Mouse (Mus musculus) c-Kit-positive CD71-positive TER-119-positive erythroid progenitor cells, embryonic 14.5 days (primary cell): Measurements from ENCODE around the gene Map1lc3b.

Source experiments
- DNase-seq: peaks from one replicate; pipeline ENCODE4 v3.0.0-alpha.2; 2013; ENCODE audit warnings: low spot score

Gene Map1lc3b

DNA sequence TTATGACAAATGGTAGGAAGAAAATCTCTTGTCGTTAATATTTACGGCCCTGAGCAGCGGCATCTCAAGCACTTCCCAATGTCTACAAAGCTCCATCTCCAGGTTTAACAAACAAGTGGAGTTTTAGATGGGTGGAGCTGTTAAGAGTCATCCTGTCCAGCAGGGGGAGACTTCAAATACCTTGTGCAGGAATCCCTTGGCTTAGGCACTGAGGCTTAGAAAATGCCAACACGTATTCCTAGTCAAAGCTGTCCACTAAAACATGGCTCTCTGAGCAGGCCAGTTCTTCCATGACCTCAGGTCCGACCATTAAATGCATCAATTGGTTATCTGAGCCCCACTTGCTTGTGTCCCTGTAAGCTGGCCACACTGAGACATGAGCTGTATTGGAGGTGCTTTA lies 17.5 kb downstream of the Map1lc3b start:
- no peak for DNase-seq

DNA sequence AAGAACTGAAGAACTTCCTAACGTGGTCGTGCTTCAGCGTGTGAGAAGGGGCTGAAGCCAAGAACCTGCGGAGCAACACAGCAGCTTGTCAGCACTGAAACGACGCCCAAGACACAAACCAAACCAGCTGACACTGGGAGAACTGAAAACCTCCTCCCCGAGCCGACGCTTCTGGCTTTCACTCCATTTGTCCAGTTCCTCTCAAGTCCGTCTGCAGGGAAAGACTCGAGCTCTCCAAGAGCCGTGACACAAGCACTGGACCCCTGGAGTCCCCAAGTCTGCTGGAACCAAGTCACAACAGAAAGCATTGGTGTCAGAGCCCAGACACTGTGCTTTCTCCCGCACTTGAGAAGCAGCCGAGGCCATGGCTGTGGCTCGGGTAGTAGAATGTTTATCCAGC lies 19.1 kb downstream of the Map1lc3b start:
- DNase-seq: no peak

GRCm38 (mm10) chr8:121609916-121610315 lies 19.8 kb downstream of the Map1lc3b start:
- no peak for DNase-seq

DNA sequence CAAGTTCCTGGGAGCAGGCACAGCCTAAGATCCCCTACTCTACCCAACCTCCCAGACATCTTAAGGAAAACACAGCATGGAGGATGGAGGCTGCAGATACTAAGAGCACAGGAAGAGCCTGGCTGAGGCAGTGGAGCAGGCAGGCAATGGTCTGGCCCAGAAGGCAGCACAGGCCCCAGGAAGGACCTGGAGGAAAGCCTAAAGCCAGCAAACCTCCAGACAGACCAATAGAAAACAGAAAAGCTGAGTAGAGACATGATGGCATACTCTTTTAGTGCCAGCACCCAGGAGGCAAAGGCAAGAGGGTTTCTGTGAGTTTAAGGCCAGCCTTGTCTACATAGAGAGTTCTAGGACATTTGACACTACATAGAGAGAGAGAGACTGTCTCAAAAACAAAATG lies 23.3 kb downstream of the Map1lc3b start:
- no peak for DNase-seq

DNA sequence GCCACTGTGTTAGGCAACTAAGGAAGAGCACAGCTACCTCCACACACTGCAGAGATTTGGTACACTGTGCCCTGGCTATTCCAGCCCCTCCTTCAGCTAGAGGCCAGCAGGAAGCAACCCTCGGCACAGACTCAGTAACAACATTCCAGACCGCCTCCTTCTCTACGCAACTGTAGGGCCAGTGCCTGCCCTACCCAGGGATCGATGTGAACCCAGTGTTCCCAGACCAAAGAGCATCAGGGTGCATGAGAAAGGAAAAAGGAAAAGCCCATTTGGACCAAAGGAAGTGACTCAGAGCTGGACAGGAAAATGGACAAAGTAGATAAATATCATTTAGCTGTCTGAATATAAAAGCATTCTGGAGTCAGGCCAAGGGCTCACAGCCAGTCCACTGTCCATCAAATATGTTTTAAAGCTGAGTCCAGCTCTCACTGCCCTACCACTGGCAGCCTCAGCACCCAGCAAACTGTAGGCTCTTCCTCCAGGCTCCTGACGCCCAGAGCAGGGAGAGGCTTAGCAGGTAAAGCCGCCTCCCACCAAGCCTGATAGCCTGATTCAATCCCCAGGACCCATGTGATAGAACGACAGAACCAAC lies 29.3 kb downstream of the Map1lc3b start:
- no peak for DNase-seq

DNA sequence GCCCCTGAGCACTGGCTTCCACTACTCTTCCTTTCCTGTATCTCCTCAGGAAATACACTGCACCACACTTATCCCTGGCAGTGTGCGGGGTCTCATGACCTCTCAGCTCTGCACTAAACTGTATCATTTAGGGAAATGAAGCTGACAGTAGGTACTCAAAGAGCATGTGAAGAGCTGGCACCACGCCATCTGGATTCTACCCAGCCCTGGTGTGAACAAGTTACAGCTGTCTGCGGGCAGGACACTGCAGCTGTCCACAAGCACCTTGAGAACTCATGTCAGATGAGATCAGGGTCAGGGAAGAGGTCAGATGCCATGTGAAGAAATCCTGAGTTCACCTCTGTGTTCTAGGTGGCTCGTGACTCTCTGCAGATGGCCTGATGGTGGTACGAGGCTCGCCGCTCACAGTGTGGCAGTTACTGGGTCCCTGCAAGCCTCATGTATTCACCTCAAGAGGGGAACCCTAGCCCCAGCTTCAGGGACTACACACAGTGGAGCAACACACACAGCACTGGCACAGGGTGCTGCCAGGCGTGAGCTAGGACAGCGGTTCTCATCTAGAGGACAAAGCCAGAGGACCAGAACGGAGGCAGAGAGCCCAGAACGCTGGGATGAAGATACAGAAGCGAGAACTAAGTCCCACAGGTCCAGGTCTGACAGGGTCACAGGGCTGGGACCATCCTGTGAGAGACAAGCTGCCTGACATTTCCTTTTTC lies 30.8 kb downstream of the Map1lc3b start:
- no peak for DNase-seq

DNA sequence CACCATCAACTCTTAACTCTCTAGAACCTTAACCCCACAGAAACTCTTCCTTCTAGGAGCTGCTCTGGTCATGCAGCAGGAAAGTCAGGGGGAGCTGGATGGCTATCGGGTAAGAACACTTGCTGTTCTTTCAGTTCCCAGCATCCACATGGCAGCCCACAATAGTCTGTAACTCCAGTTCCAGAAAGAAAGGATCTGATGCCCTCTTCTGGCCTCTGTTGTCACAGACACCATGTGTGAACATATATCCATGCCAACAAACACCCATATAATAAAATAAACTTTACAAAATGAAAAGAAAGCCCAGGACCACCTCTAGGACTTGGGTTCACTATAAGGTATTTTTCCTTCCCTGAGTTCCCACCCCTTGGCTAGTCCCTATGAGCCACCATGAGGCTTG lies 31.7 kb downstream of the Map1lc3b start:
- DNase-seq: no peak

DNA sequence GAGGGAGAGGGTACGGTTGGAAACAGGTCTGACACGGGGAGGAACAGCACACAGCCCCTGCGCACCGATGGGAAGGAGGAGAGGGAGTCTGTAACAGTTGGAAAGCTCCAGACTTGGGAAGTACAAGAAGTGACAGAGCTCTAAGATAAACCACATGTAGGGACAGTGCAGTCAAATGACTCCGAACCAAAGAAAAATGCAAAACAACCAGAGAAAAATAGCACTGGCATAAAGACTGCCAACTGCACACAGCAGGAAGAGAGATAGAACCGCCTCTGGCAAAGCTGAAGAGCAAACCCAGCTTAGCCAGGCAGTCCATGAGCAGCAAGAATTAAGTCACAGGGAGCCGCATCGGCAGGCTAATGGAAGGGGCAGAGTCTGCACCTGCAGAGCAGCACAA lies 32.9 kb downstream of the Map1lc3b start:
- DNase-seq: no peak

GRCm38 (mm10) chr8:121628681-121629080 lies 38.5 kb downstream of the Map1lc3b start:
- no peak for DNase-seq

GRCm38 (mm10) chr8:121631645-121632071 lies 41.5 kb downstream of the Map1lc3b start:
- DNase-seq: no peak

GRCm38 (mm10) chr8:121632401-121632800 lies 42.2 kb downstream of the Map1lc3b start:
- no peak for DNase-seq

DNA sequence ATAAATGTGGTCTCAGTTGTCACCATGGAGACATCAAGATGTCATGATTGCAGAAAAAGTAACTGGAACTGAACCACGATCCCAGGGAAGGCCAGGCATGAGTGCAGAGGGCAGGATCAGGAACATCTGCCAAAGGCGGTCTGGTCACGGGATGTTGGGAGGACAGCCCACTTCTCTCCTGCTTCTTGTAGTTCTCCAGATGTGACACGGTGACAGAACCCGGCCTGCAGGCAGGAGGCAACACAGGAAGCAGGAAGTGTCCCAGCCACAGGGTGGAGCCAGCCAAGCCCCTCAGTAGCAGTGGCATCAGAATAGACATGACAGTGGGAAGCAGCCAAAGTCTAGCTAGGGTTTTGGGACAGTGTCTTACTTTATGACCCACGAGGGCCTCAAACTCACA lies 45.4 kb downstream of the Map1lc3b start:
- DNase-seq: no peak

DNA sequence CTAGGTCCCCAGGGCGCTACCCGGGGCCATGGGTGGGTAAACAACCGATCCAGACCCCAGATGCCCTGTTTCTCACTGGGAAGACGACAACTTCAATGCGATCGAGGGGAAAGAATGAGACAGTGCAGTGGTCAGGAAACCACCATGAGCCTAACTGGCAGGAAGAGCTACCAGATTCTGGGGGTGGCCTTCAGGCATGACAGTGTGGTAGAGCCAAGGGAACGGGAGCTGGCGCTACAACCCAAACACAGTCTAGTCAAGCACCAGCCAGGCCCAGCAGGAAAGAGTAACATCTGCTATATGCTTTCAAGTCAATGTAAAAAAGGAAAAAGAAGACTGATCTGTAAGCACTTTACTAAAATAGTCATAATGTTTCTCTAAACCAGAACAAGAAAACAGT lies 46.0 kb downstream of the Map1lc3b start:
- DNase-seq: no peak

DNA sequence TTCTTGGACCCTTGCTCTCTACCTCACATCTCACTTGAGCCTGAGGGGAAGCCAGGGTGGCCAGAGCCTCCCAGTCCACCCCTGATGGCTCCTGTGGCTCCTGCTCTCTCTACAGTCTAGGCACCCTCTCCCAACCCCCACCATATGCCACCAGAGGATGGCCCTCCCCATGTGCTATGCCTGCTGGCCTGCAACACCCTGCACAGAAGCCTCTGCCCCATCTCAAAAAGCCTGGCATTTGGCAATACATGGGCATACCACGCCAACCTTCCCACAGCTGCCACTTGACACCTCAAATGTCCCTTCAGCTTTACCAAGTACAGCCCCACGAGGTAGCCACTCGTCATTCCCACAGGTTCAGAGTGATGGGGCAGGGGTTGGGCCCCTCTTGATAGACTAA lies 52.6 kb downstream of the Map1lc3b start:
- no peak for DNase-seq

DNA sequence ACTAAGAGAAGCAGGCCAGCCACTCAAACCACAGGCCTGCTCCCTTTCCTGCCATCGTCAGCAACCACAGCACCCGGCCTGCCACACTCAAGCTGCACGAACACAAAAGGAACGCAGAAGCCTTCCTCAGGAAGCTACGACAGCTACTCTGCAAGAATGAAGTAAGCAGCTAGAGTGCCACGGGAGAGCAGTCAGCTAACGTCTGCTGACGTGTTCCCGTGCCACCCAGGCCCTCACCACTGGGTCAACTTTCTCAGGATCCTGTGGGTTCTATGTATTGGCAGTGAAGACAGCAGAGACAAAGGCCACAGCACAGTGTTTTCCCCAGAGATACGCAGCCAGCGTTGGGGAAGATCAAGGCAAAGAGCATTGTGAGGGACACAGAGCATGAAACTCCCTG lies 53.2 kb downstream of the Map1lc3b start:
- DNase-seq: no peak

GRCm38 (mm10) chr8:121647511-121648215 lies 57.5 kb downstream of the Map1lc3b start:
- DNase-seq: no peak
